Mouse (Mus musculus) lung, adult 2 months (tissue): Measurements from ENCODE around the gene Gpatch4.

Source experiments
- CTCF ChIP-seq: fragments of 200-500 bp; IDR thresholded peaks from 2 replicates; pipeline ENCODE4 v1.5.1; 2011; ENCODE audit warnings: mild to moderate bottlenecking, low read length, control low read depth; ENCODE audit not compliant: insufficient read depth
- POLR2A ChIP-seq: fragments of 200-500 bp; IDR thresholded peaks from 2 replicates; pipeline ENCODE4 v1.6.1; 2011; ENCODE audit warnings: low read depth, mild to moderate bottlenecking, control low read depth, low read length, borderline replicate concordance; ENCODE audit errors: extremely low read depth

DNA sequence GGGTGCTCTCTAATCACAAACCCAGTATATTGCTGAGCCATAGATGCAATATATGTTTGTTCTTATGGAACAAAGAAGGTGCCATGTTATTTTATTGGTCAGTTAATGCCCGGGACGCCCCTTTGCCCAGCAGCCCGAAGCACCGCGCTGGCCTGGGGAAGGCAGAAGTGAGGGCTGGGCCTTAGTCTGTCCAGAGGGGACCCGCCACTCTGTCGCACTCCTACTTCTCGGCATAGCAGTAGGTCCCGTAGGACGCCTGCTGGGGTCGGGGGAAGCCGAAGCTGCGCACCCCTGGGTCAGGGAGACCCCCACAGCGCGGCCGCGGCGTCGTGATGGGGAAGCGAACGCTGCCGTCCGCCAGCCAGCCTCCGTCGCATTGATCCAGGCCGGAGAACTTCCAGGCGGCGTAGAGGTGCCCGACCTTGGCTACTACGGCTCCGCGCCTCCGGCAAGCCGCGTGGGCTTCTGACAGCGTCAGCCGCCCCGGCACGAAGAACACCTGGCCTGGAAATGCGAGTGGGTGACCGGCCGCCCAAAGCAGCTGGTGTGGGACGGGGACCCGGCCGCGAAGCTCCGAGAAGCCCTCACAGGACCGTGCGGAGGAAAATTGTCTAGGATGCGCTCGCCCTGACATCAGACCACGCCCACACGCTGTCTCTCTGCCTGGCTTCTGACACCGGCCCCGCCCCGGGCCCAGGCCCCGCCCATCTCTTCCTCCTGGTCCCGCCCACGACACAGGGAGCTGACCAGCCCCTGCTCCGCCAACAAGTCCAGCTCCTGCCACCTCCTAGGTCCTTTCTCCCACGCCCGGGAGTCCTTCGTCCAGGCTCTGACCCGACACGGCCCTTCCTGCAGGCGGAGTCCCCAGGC, 20.4 kb upstream of the Gpatch4 start:
- TF ChIP-seq CTCF (no peak), POLR2A (peak; percentile 15; the same call in 1 of the 2 replicates)
